Mouse (Mus musculus): ENCODE data around the gene Gm28168.
"Not testable (repeated sequence)": the region's sequence is repeated elsewhere in the genome, so short reads cannot be mapped to it uniquely, and the experiment has no call there.

Gm28168 gene

GRCm38 (mm10) chr1:117927715-117928114, at the start of gene Gm28168:
TSS of gene Gm28168 (plus strand) at chr1:117928015.
- not testable (repeated sequence) for DNase-seq

- DNase-seq = no peak
Observed at GRCm38 (mm10) chr1:117965639-117966038, 37.8 kb downstream of the Gm28168 start, which contains the start of gene Gm7145. TSS of gene Gm7145 (plus strand) at chr1:117965939.

All from cerebellum, adult 11 months (tissue).